Mouse (Mus musculus): ENCODE measurements around the gene Cep131.

Cep131 gene

DNA sequence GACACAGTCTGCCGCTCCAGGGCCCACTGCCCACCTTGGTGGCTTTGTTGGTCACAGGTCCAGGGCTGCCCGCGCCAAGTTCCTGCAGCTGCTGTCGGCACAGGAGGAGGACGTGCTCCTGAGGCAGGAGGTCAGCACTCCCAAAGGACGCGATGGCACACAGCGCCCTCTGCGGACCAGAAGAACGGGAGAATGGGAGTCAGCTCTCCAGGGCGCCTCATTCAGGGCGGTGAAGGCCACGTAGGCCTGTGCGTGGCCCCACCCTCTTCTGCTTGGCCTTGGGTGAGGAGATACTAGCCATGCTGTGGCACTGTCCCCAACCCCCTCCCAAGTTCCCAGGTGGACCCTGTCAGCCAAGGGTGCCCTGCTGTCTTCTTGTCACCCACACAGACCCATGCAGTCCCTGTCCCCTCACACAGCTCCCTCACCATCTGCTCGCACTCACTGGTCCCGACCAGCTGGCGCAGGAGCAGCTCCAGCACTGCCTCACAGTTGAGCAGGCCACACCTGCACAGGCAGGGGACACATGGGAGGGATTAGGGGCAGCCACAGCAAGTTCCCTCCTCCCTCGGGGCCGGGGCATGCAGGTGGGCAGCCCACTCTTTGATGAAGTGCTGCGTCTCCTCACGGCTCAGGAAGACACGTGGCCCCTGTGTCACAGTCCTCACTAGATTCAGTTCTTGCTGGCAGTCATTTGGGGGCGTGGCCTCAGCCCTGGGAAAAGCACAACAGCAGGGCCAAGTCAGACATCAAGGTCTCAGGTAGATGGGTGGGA is 6.4 kb upstream of the Cep131 start:
- no peak for DNase-seq

DNA sequence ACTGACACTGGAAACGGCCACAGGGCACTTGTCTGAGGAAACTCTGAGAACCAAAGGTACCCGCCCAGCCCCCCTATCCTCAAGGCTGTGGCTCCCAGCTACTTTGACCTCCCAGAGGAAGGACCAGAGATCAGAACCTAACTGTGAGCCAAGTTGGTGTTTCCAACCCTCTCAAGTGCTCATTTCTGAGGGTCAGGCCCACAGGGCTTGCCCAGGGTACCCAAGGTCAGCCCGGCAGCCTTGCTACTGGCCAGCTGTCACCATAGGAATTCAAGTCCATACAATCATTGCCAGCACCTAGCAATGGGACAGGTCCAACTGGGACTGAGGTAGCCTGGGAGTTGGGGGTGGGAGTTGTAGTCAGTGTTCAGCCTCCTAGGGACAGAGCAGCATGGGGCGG is 4.0 kb upstream of the Cep131 start:
- DNase-seq: no peak

GRCm38 (mm10) chr11:120085891-120086627 is 568 bp downstream of the Cep131 start:
- peak; percentile 61 to 63 for DNase-seq

- DNase-seq: no peak
Observed at GRCm38 (mm10) chr11:120080282-120080681, 6.3 kb downstream of the Cep131 start.

DNA sequence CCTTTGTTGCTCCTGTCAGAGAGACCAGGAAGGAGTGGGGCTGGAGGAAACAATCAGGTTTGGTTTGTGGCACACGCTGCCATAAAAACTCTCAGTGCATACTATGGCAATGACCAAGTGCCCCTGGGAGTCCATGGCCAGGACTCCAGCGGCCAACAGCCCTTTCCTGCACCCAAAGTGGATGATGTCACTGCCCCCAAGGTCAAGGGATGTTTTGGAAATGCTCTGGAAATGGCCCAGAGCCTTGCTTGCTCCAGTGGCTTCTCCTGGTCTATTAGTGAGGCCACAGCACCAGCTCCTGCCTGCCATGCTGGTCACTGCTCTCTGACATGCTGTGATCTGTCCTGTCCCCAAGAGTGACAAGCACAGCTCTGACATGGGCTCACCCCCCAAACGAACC is 10.4 kb downstream of the Cep131 start:
- DNase-seq: no peak

DNA sequence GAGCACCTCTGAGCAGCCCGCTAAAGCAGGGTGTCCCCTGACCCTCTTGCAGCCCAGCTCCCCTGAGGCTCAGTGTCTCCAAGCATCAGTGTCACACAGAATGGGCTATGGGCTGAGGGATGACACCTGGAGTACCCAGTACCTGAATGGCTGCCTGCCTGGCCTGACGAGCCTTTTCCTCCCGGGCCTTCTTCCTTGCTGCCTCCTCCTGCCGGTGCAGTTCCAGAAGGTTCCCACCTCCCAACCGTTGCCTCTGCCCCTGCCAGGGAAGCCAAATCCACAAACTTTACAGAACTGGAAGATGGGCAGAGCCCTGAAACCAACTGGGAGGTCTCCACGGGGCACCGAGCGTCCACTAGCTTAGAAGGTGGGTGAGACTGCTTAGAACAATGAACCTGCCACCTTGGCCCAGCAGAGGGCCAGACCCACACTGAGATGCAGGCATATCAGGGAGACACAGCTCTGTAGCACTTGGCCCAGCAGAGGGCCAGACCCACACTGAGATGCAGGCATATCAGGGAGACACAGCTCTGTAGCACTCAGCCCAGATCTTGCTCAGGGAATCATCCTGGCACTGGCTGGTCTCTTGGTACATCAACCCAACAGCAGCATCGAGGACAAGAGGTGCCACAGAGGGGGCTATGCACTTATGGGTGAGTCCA is 13.5 kb downstream of the Cep131 start:
- DNase-seq: no peak

- no peak for DNase-seq
Observed at GRCm38 (mm10) chr11:120071731-120072320, 14.8 kb downstream of the Cep131 start.

GRCm38 (mm10) chr11:120071065-120071464 is 15.6 kb downstream of the Cep131 start:
- DNase-seq: no peak

GRCm38 (mm10) chr11:120070286-120070930 is 16.2 kb downstream of the Cep131 start:
- DNase-seq: no peak

DNA sequence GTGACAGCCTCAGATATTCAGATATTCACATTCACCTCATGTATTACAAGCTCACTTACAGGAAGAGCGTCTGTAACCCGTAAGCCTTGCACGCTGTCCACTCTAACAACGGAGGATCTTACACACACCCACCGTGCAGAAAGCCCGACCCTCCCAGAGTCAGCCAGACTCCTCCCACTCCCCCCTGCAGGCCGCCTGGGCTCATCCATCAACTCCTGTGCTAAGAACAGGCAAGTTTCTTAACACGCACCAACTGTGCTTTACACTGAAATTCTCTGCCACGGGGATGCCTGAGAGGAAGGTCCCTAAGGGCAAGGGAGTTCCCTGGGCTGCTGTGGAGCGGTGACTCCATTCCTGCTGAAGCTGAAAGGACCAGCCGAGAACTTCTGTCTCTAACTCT is 17.4 kb downstream of the Cep131 start:
- DNase-seq: no peak

DNA sequence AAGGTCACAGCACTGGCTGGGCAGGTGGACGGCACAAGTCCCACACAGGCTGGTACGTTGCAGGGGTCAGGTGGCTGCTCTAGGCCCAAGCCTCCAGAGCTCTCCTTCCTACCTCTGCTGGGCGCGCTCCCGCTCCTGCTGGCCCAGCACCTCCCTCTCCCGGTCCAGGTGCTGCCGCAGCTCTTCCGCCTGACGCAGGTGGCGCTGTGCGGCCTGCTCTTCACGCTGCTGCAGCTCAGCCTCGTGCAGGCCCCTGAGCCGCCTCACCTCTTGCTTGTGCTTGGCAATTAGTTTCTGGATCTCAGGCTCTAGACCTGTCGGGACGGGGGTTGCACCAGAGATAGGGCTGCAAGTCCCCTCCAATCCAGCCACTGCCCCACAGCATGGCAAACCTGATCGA is 18.8 kb downstream of the Cep131 start:
- no peak for DNase-seq

- peak; percentile 58 to 78 for DNase-seq
Observed at GRCm38 (mm10) chr11:120065291-120065690, 21.3 kb downstream of the Cep131 start.

GRCm38 (mm10) chr11:120064668-120065040 is 22.0 kb downstream of the Cep131 start:
- no peak for DNase-seq

DNA sequence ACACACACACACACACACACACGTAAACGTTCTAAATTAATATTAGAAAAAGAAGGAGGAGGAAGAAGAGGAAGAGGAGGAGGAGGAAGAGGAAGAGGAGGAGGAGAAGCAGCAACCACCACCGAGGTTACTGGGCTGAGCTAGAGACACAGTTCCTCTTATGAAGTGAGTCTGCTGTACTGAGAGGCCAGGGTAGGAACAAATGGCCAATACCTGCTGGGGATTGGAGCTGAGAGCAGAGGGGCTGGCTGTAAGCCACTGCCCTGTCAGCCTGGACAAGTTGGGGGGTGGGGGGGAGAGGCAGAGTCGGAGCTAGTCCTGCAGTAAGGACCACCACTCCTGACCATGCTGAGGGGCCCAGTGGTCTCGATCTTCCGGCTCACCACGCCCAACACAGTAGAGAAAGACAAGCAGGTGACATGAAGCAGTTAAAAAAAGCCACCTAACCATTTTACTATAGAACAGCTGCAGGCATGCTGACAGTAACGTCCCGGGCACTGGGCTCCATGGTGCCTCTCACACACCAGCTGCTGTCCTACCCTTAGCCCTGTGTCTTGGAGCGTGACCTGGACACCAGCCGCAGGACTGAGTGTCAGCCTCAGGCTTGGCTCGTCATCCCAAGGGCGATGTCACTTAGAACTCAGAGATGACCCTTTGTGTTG is 22.5 kb downstream of the Cep131 start:
- DNase-seq: no peak

DNA sequence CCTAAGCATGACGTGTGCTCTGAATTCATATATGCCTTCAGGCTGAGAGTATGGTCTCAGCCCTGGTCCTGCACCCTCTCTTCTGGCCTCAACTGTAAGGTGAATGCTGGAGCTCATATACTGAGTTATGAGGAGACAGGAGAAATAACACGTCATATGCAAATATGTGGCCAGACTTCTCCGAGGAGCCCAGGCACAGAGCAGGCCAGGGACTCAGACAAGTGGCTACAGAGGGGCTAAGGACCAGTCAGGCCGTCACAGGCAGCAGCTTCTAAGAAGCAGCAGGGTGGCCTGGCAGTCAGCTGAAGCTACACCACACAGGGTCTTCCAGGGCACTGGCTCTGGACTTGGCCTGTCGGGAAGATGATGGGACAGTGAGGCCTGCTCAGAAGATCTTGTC is 23.3 kb downstream of the Cep131 start:
- no peak for DNase-seq

GRCm38 (mm10) chr11:120060634-120061033 is 26.0 kb downstream of the Cep131 start:
- DNase-seq: no peak

DNA sequence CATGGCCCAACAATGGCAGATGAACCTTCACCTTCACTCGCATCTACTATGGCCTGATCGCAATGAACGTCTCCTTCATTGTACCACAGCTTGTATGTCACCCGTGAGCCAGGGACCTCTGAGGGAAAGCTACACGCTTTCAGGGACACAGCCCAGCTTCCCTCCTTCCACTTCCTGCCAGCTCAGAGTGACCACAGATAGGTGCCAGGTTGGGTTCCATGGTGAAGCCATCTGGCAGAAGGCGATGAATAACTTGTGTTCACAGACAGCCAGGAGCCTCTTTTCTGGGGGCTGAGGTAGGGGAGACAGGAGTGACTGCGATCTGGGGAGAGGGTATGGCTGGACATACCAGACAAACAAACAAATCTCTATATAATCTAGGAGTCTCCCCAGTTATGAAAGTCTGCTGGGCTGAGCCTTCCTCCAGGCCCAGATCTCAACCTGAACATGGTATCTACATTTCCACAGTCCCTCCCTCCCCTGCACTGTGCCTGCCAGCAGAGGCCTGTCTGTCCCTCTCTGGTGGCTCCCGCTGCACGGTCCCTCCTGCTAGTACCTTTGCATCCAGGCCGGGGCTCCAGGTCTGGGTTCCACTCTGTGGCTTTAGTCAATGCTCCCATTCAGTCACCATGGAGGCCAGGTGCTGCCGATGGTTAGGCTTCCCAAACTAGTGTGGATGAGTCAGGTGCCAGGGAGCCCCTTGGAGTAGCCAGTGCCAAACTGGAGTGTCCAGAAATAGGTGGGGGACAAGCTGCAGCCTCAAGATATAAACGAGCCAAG is 30.5 kb downstream of the Cep131 start:
- peak; percentile 51 to 53 for DNase-seq

DNA sequence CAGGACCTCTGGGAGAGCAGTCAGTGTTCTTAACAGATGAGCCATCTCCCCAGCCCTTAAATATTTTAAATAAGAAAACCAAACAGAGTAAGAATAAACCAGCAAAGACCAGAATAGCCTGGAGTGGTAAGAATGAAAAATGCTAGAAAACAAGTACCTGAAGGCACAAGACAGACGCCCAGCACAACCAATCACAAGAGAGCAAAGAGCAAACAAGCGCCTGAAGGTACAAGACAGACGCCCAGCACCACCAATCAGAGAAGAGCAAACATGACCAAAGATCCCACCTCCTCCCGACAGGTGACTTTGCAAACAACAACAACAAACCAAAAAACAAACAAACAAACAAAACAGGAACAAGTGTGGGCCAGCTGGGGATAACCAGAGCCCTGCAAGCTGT is 32.8 kb downstream of the Cep131 start:
- DNase-seq: no peak

DNA sequence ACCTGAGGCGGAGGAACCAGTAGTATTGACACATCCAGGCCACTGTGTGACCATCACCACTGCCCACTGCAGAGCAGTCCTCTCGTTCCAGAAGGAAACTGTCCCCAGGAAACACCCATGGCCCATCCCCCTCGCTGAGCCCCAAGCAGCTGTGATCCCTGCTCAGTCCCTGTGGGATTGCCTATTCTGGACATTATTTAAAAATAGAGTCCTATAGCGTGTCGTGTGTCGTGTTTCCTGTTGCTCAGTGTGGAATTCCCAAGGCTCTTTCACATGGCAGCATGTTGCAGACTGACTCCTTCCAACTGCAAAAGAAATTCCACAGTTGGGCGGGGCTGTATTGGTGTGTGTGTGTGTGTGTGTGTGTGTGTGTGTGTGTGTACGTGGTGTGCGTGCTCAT is 34.4 kb downstream of the Cep131 start:
- no peak for DNase-seq

- peak; percentile 41 to 56 for DNase-seq
Observed at GRCm38 (mm10) chr11:120051124-120051811, 35.4 kb downstream of the Cep131 start.

DNA sequence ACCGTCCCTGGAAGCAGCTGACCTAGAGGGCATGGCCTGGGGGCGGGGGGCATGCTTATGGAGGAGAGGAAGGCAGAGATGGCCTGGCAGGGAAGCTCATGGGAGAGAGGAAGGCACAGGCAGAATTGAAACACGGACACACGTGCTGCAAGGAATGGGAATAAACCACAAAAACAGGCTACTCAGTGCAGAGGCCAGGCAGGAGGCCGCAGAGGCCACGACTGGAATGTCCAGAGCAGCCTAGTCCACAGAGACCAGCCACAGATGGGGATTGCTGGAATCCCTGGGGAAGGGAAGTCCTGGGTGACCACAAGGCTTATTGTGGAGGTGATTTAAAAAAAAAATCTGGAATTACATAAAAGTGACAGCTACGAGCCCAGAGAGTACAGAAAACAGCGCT is 37.6 kb downstream of the Cep131 start:
- DNase-seq: no peak
